Mouse (Mus musculus): ENCODE measurements at regions not wholly inside any gene's neighbourhood (a gene's known extent, or its start where the extent isn't known, plus 50 kb on each side); places are given as distances from the start of the nearest gene placed in this dataset.
"Not testable (repeated sequence)": the region's sequence is repeated elsewhere in the genome, so short reads cannot be mapped to it uniquely, and the experiment has no call there.

DNA sequence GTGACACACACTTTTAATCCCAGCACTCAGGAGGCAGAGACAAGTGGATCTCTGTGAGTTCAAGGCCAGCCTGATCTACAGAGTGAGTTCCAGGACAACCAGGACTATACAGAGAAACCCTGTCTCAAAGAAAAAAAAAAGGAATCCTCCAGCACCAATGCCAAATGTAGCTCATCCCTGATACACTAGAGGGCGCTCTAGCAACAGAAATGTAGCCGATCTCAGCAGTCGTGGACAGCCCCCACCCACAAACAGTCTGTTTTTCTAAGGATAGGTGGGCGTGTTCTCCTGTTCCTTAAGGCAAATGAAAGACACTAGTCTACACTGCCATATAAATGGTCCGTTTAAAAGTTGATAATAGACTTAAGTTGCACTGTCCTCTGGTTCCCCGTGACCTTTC, 2447.9 kb upstream of the Gm8797 start:
- peak in 1 of 2 experiments; percentile 29 for DNase-seq

- no peak for DNase-seq
These were observed 2442.1 kb upstream of the Gm8797 start for GRCm38 (mm10) chr3:3308461-3308860.

DNA sequence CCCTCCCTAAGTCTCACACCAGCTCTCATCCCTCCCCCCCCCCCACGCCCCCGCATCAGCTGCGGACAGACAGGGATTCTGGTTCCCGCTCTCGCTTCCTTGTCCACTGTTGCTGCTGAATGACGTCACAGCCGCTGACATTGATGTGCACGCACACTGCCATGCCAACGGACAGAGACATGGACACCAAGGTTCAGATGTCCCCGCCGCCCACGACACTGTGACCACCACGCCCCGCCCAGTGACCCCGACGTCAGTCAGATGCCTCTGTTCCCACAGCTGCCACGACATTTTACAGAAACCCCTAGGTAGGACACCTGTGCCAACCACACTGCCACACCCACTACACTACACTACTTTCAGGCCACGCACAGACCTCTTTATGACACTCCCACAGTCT, 2441.6 kb upstream of the Gm8797 start:
- no peak for DNase-seq

DNA sequence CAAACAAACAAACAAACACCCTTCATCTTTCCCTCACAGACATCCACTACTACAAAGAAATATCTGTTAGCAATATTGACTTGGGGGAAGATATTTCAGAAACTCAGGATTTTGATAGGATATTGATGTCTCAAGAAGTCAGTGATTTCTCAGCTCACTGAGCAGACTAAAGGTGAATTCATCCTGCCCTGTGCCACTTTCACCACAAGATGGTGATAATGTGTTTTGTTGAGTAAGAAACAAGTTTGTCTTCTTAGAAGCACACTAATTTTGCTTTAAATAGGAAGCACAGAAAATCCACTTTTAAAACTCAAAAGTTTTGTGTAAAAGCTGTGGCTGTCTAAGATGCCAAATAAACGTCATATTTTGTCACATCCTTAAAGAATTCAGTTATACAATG, 2439.8 kb upstream of the Gm8797 start:
- no peak for DNase-seq

DNA sequence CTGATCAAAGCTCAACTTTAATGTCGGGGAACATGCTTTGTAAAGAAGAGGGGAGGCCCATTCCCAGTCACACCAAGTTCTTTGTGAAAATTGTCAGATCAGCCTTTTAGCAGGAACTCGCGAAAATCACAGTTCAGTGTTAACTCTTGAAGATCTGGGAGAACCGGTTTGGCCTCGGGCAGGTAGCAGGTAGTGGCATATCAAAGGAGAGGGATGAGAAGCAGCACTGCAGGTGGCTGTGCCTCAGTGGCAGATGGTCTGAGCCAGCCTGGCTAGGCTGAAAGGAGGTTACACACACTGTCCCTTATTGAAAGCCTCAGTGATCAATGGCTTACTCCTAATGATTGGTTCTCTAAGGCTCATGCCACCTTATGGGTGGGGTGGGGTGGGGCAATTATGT, 2401.0 kb upstream of the Gm8797 start:
- DNase-seq, result no peak

DNA sequence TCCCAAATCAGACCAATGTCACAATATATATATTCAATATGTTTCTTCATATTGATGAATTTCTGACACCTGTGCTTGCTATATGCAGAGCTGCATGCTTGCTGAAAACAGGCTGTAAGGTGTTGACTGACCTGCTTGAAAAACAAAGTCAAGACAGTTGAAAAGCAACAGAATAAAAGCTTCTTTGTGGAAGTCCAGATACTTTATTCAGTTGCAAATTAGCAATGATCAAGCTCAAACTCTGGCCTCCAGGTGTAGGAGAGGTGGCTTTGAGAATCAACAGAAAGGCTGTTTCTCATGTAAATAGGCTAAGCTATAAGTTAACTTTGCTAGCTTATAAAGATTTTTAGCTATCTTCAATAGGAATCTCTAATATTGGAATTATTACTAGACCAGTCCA, 2379.7 kb upstream of the Gm8797 start:
- not testable (repeated sequence) for DNase-seq

DNA sequence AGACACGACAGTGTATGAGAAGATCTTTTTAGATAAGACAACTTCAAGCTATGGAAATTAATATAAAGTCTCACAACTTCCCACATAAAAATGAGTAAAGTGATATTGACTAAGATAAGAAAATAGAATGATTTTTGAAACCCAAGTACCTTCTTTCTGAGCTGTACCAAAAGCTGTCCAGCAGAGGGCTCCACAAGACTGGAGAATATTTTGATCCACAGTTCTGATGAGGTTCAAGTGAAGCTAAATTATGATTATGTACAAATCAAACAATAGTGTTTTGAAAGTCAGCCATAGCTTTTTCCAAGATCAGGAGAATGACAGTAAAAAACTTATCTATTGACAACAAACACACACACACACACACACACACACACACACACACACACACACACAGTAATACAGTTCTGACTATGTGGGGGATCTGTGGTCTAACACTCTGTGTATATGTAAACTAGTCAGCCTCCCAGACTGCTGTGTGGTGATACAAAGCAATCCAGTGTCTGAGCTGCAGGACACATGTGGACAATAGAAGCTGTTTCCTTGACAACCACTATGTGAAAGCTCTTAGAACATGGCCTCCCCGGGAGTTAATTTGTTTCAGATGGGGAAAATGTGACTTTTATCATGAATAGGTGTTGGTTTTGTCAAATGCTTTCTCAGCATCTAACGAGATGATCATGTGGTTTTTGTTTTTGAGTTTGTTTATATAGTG, 2362.4 kb upstream of the Gm8797 start:
- DNase-seq, result peak in 1 of 2 experiments; percentile 14
